Mouse (Mus musculus) lung, embryonic 15.5 days (tissue): ENCODE measurements around the gene Atg10. TPM values are rescaled to one million over a fixed set of nuclear protein-coding genes. Genes with fewer than 3 reads are reported as not detected.
"Not testable (repeated sequence)": the region's sequence is repeated elsewhere in the genome, so short reads cannot be mapped to it uniquely, and the experiment has no call there.

ENCODE experiments used
- ATAC-seq: fragments of 200-750 bp; cut with Nextera tagmentation; 2 replicates; pipeline ENCODE4 v1.8.0; 2017; ENCODE audit warnings: moderate number of reproducible peaks, borderline replicate concordance; ENCODE audit not compliant: low FRiP score, low TSS enrichment; ENCODE audit errors: extremely low read depth
- H3K27ac ChIP-seq: fragments of 300-500 bp; sonication (generic); 2 replicates; pipeline ENCODE4 v1.5.1; 2015; ENCODE audit warnings: moderate library complexity, mild to moderate bottlenecking, inconsistent platforms
- H3K27me3 ChIP-seq: fragments of 300-500 bp; sonication (generic); 2 replicates; pipeline ENCODE4 v1.6.1; 2015; ENCODE audit warnings: inconsistent platforms
- H3K36me3 ChIP-seq: fragments of 300-500 bp; sonication (generic); 2 replicates; pipeline ENCODE4 v1.6.1; 2015; ENCODE audit warnings: inconsistent platforms
- H3K4me1 ChIP-seq: fragments of 300-500 bp; sonication (generic); 2 replicates; pipeline ENCODE4 v1.6.1; 2015; ENCODE audit warnings: inconsistent platforms
- H3K4me2 ChIP-seq: fragments of 300-500 bp; sonication (generic); 2 replicates; pipeline ENCODE4 v1.6.1; 2015; ENCODE audit warnings: inconsistent platforms, mild to moderate bottlenecking, moderate library complexity
- H3K4me3 ChIP-seq: fragments of 300-500 bp; sonication (generic); 2 replicates; pipeline ENCODE4 v1.5.1; 2015; ENCODE audit warnings: mild to moderate bottlenecking, inconsistent platforms
- H3K9ac ChIP-seq: fragments of 300-500 bp; sonication (generic); 2 replicates; pipeline ENCODE4 v1.6.1; 2015; ENCODE audit warnings: inconsistent platforms
- H3K9me3 ChIP-seq: fragments of 300-500 bp; sonication (generic); 2 replicates; pipeline ENCODE4 v1.6.1; 2016; ENCODE audit warnings: inconsistent platforms
- WGBS: fragments of 180-500 bp; shearing (Covaris S2); methylation state at CpG from one replicate; pipeline ENCODE4 v1.1.7; 2015; 5-methylcytosine and 5-hydroxymethylcytosine counted together
- polyA plus RNA-seq: library from polyadenylated mRNA; unstranded; fragments of >200 nt; fragmentation: Nextera tagmentation; extraction: Ambion mirVana; gene quantifications from 2 replicates; pipeline ENCODE4 v1.2.1, GENCODE M21; 2015

Gene Atg10
- polyA plus RNA-seq, 1 experiment from 2014 or later = 15.8 TPM

DNA sequence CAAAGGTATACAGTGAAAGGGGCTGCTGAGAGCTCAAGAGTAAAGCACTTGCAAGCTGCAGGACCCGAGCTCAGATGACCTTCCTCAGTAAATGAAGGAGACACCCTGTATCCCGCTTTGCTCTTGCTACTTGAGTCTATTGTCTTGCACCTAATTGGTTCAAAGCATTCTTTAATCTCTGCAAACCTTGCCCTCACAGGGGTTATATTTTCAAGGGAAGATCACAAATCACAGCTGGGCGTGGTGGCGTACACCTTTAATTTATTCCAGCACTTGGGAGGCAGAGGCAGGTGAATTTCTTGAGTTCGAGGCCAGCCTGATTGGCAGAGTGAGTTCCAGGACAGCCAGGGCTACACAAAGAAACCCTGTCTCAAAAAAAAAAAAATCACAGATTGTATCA, 298.6 kb downstream of the Atg10 start:
- no peak overlapping the region for H3K4me2 ChIP-seq
- no peak for ATAC-seq
- WGBS = 85% methylated on average over 5 of the region's 5 CpGs
- peaks cover 4% of the 10 kb centered on the region; the same call in 1 of the 2 replicates for H3K4me1 ChIP-seq
- H3K27me3 ChIP-seq = no peaks in the 10 kb centered on the region
- no peak overlapping the region for H3K9ac ChIP-seq
- H3K4me3 ChIP-seq = no peak overlapping the region
- peaks cover 42% of the 10 kb centered on the region for H3K36me3 ChIP-seq
- no peaks in the 10 kb centered on the region for H3K9me3 ChIP-seq
- no peak overlapping the region for H3K27ac ChIP-seq

GRCm38 (mm10) chr13:90924072-90924471, 299.7 kb downstream of the Atg10 start:
- no peak for ATAC-seq
- H3K27me3 ChIP-seq = no peaks in the 10 kb centered on the region
- H3K36me3 ChIP-seq = peaks cover 39% of the 10 kb centered on the region
- peaks cover 4% of the 10 kb centered on the region; the same call in 1 of the 2 replicates for H3K4me1 ChIP-seq
- peak overlapping the region; percentile 55 for H3K4me2 ChIP-seq
- H3K9me3 ChIP-seq = no peaks in the 10 kb centered on the region
- H3K4me3 ChIP-seq = peak overlapping the region; percentile 96
- no peak overlapping the region for H3K27ac ChIP-seq
- peak overlapping the region; percentile 98 for H3K9ac ChIP-seq
- 39% methylated on average over 9 of the region's 9 CpGs for WGBS

DNA sequence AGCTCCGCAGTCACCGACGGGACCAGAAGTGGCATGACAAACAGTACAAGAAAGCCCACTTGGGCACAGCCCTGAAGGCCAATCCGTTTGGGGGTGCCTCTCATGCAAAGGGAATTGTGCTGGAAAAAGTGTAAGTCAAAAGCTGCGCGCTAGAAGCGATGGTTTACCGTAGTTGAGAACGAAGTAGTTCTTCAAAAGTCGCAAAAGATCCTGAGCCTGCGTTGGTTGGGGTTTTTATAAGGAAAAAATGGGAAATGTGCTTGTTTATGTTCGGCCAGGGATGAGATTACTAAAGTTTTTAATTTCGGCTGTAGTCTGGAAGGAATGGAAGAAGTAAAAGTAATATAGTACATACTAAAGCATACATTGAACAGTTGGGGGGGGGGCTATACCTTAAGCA, 300.2 kb downstream of the Atg10 start:
- Histone ChIP-seq H3K4me3 (peak overlapping the region; percentile 96), H3K4me2 (peak overlapping the region; percentile 55), H3K27ac (peak overlapping the region; percentile 74), H3K9ac (peak overlapping the region; percentile 98), H3K36me3 (peaks cover 35% of the 10 kb centered on the region)
- not testable (repeated sequence) for H3K27me3 ChIP-seq, H3K4me1 ChIP-seq, ATAC-seq, H3K9me3 ChIP-seq
- under 1% methylated on average over 13 of the region's 13 CpGs for WGBS

GRCm38 (mm10) chr13:90922751-90923612, 300.8 kb downstream of the Atg10 start, which contains the start of gene Rps23:
TSS of gene Rps23 (plus strand) at chr13:90922958.
- WGBS = under 1% methylated on average over 57 of the region's 57 CpGs
- H3K4me1 ChIP-seq = peaks cover 4% of the 10 kb centered on the region; the same call in 1 of the 2 replicates
- H3K4me2 ChIP-seq = peak within 1 kb of the TSS; percentile 55
- H3K27ac ChIP-seq = peak within 1 kb of the TSS; percentile 74
- peak within 1 kb of the TSS; percentile 96 for H3K4me3 ChIP-seq
- ATAC-seq = peak; percentile 99
- peaks cover 32% of the 10 kb centered on the region for H3K36me3 ChIP-seq
- no peaks in the 10 kb centered on the region for H3K9me3 ChIP-seq
- H3K27me3 ChIP-seq = no peaks in the 10 kb centered on the region
- H3K9ac ChIP-seq = peak within 1 kb of the TSS; percentile 98

GRCm38 (mm10) chr13:90914721-90915120, 309.0 kb downstream of the Atg10 start:
- Histone ChIP-seq H3K36me3 (no peaks in the 10 kb centered on the region), H3K9ac (no peak overlapping the region), H3K4me2 (no peak overlapping the region), H3K4me3 (no peak overlapping the region), H3K27me3 (no peaks in the 10 kb centered on the region), H3K27ac (no peak overlapping the region), H3K9me3 (no peaks in the 10 kb centered on the region), H3K4me1 (no peaks in the 10 kb centered on the region)
- ATAC-seq = no peak
- WGBS = 91% methylated on average over 4 of the region's 4 CpGs

DNA sequence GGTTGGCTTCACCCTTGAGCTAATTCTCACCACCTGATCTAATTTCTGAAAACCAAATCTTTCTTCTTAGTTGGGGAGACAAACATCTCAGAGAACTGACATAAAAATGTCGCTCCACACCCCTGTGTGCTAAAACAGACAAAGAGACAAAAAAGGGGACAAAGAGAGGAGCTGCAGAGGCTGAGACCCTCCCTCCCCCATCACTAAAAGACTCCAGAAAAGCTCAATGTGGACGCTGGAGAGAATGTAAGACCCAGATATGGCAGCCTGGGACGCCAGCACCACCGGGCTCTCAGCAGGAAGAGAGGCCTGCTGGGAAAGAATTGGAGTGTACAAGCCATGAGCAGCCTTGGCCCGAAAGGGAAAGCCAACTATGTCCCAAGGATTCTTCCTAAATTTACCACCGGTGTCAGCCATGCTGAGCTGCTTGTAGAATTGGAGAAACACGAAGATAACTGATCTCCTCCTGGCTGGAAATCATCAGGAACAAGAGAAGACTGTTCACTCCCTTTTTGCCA, 310.0 kb downstream of the Atg10 start:
- no peaks in the 10 kb centered on the region for H3K4me1 ChIP-seq
- no peak overlapping the region for H3K9ac ChIP-seq
- no peak overlapping the region for H3K4me2 ChIP-seq
- 50% methylated on average over 7 of the region's 7 CpGs for WGBS
- H3K9me3 ChIP-seq = no peaks in the 10 kb centered on the region
- H3K27ac ChIP-seq = no peak overlapping the region
- H3K4me3 ChIP-seq = no peak overlapping the region
- H3K36me3 ChIP-seq = no peaks in the 10 kb centered on the region
- H3K27me3 ChIP-seq = no peaks in the 10 kb centered on the region
- no peak for ATAC-seq

DNA sequence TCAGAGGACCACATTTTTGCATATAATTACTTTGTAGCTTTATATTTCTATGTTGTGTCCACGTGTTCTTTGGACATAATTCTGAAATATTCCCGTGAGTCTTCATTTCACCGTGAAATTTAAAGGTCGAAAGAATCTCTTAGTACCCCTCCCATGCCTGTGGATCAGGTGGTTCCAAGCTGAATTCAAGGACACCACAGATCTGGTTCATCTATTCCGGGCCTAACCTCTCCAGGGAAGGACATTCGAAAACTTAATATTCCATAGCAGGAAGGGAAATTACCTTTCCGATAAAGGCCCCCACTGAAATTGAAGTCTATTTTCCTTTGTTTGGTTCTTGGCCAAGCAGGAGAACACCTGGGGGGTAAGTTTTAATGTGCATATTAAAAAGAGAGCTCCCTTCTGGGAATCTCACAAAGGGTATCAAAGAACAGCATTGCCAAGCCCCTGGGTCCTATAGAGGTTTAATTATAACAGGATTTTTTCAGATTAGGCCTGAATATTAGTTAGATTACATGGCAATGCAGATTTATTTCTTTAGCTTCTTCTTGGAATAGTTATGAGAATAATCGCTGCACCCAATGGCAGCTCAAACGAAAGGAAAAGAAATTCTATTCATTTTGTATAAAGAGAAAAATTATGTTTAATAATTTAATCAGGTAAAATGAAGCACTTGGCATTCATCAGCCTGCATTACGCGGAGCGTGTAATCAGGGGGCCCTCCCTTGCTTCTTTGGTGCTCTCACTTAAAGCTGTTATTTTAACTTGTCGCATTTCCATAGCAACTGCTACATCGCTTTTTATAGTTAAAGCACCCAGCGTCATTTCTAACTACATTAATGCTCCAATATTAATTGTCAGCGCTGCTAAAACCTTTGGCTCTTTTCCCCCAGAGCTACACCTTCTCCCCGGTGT, 310.8 kb downstream of the Atg10 start:
- 85% methylated on average over 17 of the region's 17 CpGs for WGBS
- Histone ChIP-seq H3K4me2 (no peak overlapping the region), H3K4me3 (no peak overlapping the region), H3K27ac (no peak overlapping the region), H3K9ac (no peak overlapping the region), H3K36me3 (no peaks in the 10 kb centered on the region), H3K27me3 (no peaks in the 10 kb centered on the region), H3K9me3 (no peaks in the 10 kb centered on the region), H3K4me1 (no peaks in the 10 kb centered on the region)
- ATAC-seq = no peak

GRCm38 (mm10) chr13:90907376-90907775, 316.4 kb downstream of the Atg10 start:
- no peak overlapping the region for H3K4me2 ChIP-seq
- ATAC-seq = no peak
- H3K9ac ChIP-seq = no peak overlapping the region

DNA sequence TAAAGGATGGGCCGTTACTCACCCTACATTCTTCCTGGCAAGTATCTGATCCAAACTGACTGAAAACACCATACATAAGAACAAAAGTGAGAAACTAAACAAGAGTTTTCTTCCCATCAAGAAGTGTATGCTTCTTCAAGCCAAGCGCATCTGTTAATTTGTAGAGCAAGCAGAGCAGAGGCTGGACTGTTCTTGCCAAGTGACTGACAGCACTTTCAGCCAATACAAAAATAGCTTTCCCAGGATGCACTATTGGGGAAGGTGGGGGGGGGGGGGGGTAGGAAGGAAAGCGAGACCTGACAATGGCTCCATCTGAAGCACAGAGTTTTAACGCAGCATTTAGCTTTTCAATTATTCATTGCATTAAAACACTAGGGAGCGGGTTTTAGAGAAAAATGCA, 318.6 kb downstream of the Atg10 start, which contains the start of gene Atp6ap1l:
Gene Atp6ap1l (minus strand): TSS at position 180 of the 400 bp plus-strand sequence.
- no peaks in the 10 kb centered on the region for H3K9me3 ChIP-seq
- no peak within 1 kb of the TSS for H3K4me2 ChIP-seq
- no peaks in the 10 kb centered on the region for H3K36me3 ChIP-seq
- H3K9ac ChIP-seq = no peak within 1 kb of the TSS
- no peak within 1 kb of the TSS for H3K27ac ChIP-seq
- no peak for ATAC-seq
- H3K27me3 ChIP-seq = no peaks in the 10 kb centered on the region
- no peaks in the 10 kb centered on the region for H3K4me1 ChIP-seq
- 92% methylated on average over 5 of the region's 5 CpGs for WGBS
- H3K4me3 ChIP-seq = no peak within 1 kb of the TSS

More at GRCm38 (mm10) chr13:90907376-90907775, 316.4 kb downstream of the Atg10 start:
- Histone ChIP-seq H3K27ac (no peak overlapping the region), H3K27me3 (no peaks in the 10 kb centered on the region), H3K4me1 (no peaks in the 10 kb centered on the region), H3K9me3 (no peaks in the 10 kb centered on the region), H3K4me3 (no peak overlapping the region), H3K36me3 (no peaks in the 10 kb centered on the region)
- WGBS = 89% methylated on average over 12 of the region's 12 CpGs

DNA sequence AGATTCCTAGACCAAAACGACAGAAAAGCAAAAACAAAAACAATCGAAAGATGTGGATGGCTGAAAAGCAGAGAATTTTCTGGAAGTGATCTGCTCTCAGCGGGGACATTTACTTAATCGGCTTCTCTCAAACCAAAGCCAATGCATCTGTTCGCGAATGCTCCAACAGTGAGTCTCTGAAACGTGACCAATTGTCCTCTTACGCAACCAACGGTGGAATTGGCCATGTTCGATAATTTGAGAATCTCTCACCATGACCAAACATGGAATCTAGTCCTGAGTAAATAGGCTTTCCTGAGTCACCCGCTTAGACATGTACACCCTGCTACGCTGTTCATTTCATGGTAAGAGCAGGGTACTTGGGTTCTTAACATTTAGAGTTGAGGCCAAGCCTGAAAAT, 326.9 kb downstream of the Atg10 start:
- no peaks in the 10 kb centered on the region for H3K9me3 ChIP-seq
- no peak overlapping the region for H3K27ac ChIP-seq
- 87% methylated on average over 12 of the region's 12 CpGs for WGBS
- H3K4me1 ChIP-seq = no peaks in the 10 kb centered on the region
- H3K4me2 ChIP-seq = no peak overlapping the region
- no peaks in the 10 kb centered on the region for H3K27me3 ChIP-seq
- H3K4me3 ChIP-seq = no peak overlapping the region
- no peak for ATAC-seq
- H3K36me3 ChIP-seq = no peaks in the 10 kb centered on the region
- H3K9ac ChIP-seq = no peak overlapping the region

- no peak overlapping the region for H3K9ac ChIP-seq
- H3K4me3 ChIP-seq = no peak overlapping the region
- no peak overlapping the region for H3K4me2 ChIP-seq
- no peak overlapping the region for H3K27ac ChIP-seq
- WGBS = 41% methylated on average over 2 of the region's 2 CpGs
- H3K9me3 ChIP-seq = no peaks in the 10 kb centered on the region
- no peaks in the 10 kb centered on the region for H3K36me3 ChIP-seq
- no peaks in the 10 kb centered on the region for H3K27me3 ChIP-seq
- ATAC-seq = no peak
- H3K4me1 ChIP-seq = no peaks in the 10 kb centered on the region
Measured at GRCm38 (mm10) chr13:90896098-90896497, 327.7 kb downstream of the Atg10 start.
